Mouse (Mus musculus) heart, postnatal 0 days (tissue): Measurements from ENCODE around the gene Eng. TPM values are rescaled to one million over a fixed set of nuclear protein-coding genes. Genes with fewer than 3 reads are reported as not detected.
A peak's percentile ranks its signal among the peaks of the same experiment; 100 is the strongest.

Source experiments
- ATAC-seq: fragments of 200-750 bp; cut with Nextera tagmentation; 2 replicates; pipeline ENCODE4 v1.8.0; 2017; ENCODE audit warnings: low read depth, moderate number of reproducible peaks, moderate library complexity; ENCODE audit not compliant: insufficient read depth
- DNase-seq: peaks from one replicate; pipeline ENCODE4 v3.0.0-alpha.2; 2016; ENCODE audit warnings: low spot score
- H3K27ac ChIP-seq: fragments of 300-500 bp; sonication (generic); 2 replicates; pipeline ENCODE4 v1.5.1; 2014; ENCODE audit warnings: low read depth, mild to moderate bottlenecking
- H3K27me3 ChIP-seq: fragments of 300-500 bp; sonication (generic); 2 replicates; pipeline ENCODE4 v1.6.1; 2014; ENCODE audit warnings: low read length, mixed read lengths; ENCODE audit not compliant: control insufficient read depth, insufficient read depth
- H3K36me3 ChIP-seq: fragments of 300-500 bp; sonication (generic); replicated peaks from 2 replicates; pipeline ENCODE4 v1.6.1; 2014; ENCODE audit warnings: low read length, mixed read lengths; ENCODE audit not compliant: control insufficient read depth, insufficient read depth
- H3K4me1 ChIP-seq: fragments of 300-500 bp; sonication (generic); 2 replicates; pipeline ENCODE4 v1.6.1; 2014; ENCODE audit warnings: antibody characterized with exemption; ENCODE audit not compliant: control insufficient read depth, insufficient read depth
- H3K4me2 ChIP-seq: fragments of 300-500 bp; sonication (generic); 2 replicates; pipeline ENCODE4 v1.6.1; 2014; ENCODE audit warnings: low read depth, mild to moderate bottlenecking, low read length, moderate library complexity
- H3K4me3 ChIP-seq: fragments of 300-500 bp; sonication (generic); 2 replicates; pipeline ENCODE4 v1.5.1; 2014; ENCODE audit warnings: low read depth, low read length
- H3K9ac ChIP-seq: fragments of 300-500 bp; sonication (generic); replicated peaks from 2 replicates; pipeline ENCODE4 v1.6.1; 2014; ENCODE audit warnings: low read depth, low read length, mixed read lengths
- H3K9me3 ChIP-seq: fragments of 300-500 bp; sonication (generic); replicated peaks from 2 replicates; pipeline ENCODE4 v1.6.1; 2016; ENCODE audit warnings: low read length; ENCODE audit not compliant: control insufficient read depth
- CTCF ChIP-seq: IDR thresholded peaks from 2 replicates; pipeline ENCODE4 v1.5.1; 2016; ENCODE audit warnings: antibody characterized with exemption, control low read depth, low read depth
- EP300 ChIP-seq: IDR thresholded peaks from 2 replicates; pipeline ENCODE4 v1.6.1; 2016; ENCODE audit warnings: antibody characterized with exemption, low read depth
- WGBS: fragments of 180-500 bp; shearing (Covaris S2); extraction: QIAGEN DNeasy Blood & Tissue Kit; methylation state at CpG from one replicate; pipeline ENCODE4 v1.1.7; 2014; 5-methylcytosine and 5-hydroxymethylcytosine counted together
- polyA plus RNA-seq: library from polyadenylated mRNA; unstranded; fragments of >200 nt; fragmentation: Nextera tagmentation; extraction: Ambion mirVana; gene quantifications from 2 replicates; pipeline ENCODE4 v1.2.1, GENCODE M21; 2015
- total RNA-seq: library from RNA; depleted of rRNA; stranded (reverse); fragments of >200 nt; gene quantifications from 2 replicates; pipeline ENCODE4 v1.2.3, GENCODE M21; 2014; ENCODE audit warnings: low replicate concordance

The Eng gene
- total and polyA plus RNA-seq, 2 experiments from 2014 or later: 123 to 137 TPM

DNA sequence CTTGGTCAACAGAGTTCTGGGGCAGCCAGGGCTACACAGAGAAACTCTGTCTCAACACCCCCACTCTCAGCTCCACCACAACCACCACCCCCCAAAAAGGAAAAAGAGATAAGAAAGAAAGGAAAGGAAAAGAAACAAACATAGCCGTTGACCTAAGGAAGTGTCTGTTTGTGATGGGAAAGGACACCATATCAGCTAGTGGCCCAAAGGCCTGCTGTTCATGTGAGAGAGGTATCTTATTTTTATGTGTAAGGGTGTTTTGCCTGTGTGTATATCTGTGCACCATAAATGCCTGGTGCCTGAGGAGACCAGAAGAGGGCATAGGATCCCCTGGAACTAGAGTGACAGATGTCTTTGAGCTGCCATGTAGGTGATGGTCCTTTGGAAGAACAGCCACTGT, 6.8 kb upstream of the Eng start:
- no peaks in the 10 kb centered on the region for H3K9me3 ChIP-seq
- H3K4me1 ChIP-seq: peaks cover 28% of the 10 kb centered on the region
- H3K27me3 ChIP-seq: no peaks in the 10 kb centered on the region
- no peak overlapping the region; the same call in 1 of the 2 replicates for H3K27ac ChIP-seq
- H3K36me3 ChIP-seq: peaks cover 8% of the 10 kb centered on the region
- no peak overlapping the region for H3K4me2 ChIP-seq
- H3K9ac ChIP-seq: no peak overlapping the region
- no peak overlapping the region for H3K4me3 ChIP-seq
- DNase-seq: no peak
- no peak for ATAC-seq
- WGBS: 28% methylated on average over 1 of the region's 1 CpGs
- TF ChIP-seq CTCF: no peak
- no peak for TF ChIP-seq EP300

- H3K9ac ChIP-seq: no peak overlapping the region
- DNase-seq (no peak), ATAC-seq (no peak)
- no peak overlapping the region for H3K4me2 ChIP-seq
- WGBS: 39% methylated on average over 6 of the region's 6 CpGs
- H3K9me3 ChIP-seq: no peaks in the 10 kb centered on the region
- H3K4me3 ChIP-seq: no peak overlapping the region
- H3K27me3 ChIP-seq: no peaks in the 10 kb centered on the region
- H3K27ac ChIP-seq: peak overlapping the region; percentile 30
- peaks cover 34% of the 10 kb centered on the region for H3K4me1 ChIP-seq
- TF ChIP-seq CTCF (no peak), EP300 (no peak)
- H3K36me3 ChIP-seq: no peaks in the 10 kb centered on the region
Measured at GRCm38 (mm10) chr2:32640550-32641051, 5.8 kb upstream of the Eng start.

DNA sequence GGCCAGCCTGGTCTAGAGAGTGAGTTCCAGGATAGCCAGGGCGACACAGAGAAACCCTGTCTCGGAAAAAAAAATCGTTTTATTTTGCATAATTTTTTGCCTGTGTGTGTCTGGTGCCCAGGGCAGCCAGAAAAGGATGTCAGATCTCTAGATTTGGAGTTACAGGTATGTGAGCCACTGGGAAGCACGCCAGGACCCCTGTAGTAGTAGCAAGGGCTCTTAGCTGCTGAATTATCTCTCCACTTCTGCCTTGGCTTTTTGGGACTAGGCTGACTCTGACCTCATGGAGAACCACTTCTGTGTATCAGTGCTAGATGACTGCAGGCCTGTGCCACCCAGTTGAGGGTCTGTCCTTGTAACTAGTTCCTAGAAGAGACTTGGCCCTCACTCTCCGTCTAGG, 4.6 kb upstream of the Eng start:
- no peak overlapping the region for H3K4me2 ChIP-seq
- no peak overlapping the region for H3K9ac ChIP-seq
- WGBS: 63% methylated on average over 5 of the region's 5 CpGs
- DNase-seq (no peak), ATAC-seq (no peak)
- H3K27me3 ChIP-seq: no peaks in the 10 kb centered on the region
- peaks cover 34% of the 10 kb centered on the region for H3K4me1 ChIP-seq
- H3K9me3 ChIP-seq: no peaks in the 10 kb centered on the region
- peak overlapping the region; percentile 71 for H3K27ac ChIP-seq
- H3K36me3 ChIP-seq: no peaks in the 10 kb centered on the region
- no peak overlapping the region for H3K4me3 ChIP-seq
- TF ChIP-seq CTCF: no peak
- no peak for TF ChIP-seq EP300

DNA sequence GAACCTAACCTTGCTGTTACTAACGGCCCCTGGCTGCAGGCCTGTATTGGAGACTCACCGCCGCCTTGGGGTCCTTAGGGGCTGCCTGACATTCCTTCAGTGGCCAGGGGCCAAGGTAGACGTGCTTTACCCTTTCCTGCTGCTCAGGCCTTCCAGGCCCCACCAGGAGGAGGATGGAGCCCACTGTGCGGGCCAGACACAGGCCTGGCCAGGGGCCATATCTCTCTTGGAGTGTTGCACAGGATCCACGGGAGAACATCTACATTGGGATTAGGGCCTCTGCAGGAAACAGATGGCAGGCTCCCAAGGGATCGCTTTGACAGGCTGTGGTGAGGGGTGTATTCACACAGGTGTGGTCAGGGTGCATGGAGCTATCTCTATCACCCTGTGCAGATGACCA, 3.6 kb upstream of the Eng start:
- peak; percentile 53 for ATAC-seq
- peak; percentile 55 for DNase-seq
- H3K36me3 ChIP-seq: no peaks in the 10 kb centered on the region
- WGBS: 13% methylated on average over 7 of the region's 7 CpGs
- no peaks in the 10 kb centered on the region for H3K27me3 ChIP-seq
- no peak overlapping the region; the same call in 1 of the 2 replicates for H3K9ac ChIP-seq
- H3K9me3 ChIP-seq: no peaks in the 10 kb centered on the region
- TF ChIP-seq CTCF (no peak), EP300 (peak; percentile 48; the same call in 1 of the 2 replicates)
- H3K4me1 ChIP-seq: peaks cover 34% of the 10 kb centered on the region
- no peak overlapping the region for H3K4me3 ChIP-seq
- no peak overlapping the region for H3K4me2 ChIP-seq
- peak overlapping the region; percentile 71 for H3K27ac ChIP-seq

GRCm38 (mm10) chr2:32644083-32644482, 2.3 kb upstream of the Eng start:
- no peak for ATAC-seq
- TF ChIP-seq CTCF (no peak), EP300 (no peak)
- H3K36me3 ChIP-seq: no peaks in the 10 kb centered on the region
- H3K4me2 ChIP-seq: no peak overlapping the region
- no peak overlapping the region for H3K9ac ChIP-seq
- H3K27me3 ChIP-seq: no peaks in the 10 kb centered on the region
- peaks cover 34% of the 10 kb centered on the region for H3K4me1 ChIP-seq
- no peak overlapping the region for H3K4me3 ChIP-seq
- H3K9me3 ChIP-seq: no peaks in the 10 kb centered on the region
- H3K27ac ChIP-seq: peak overlapping the region; percentile 71; the same call in 1 of the 2 replicates
- no peak for DNase-seq
- 47% methylated on average over 9 of the region's 9 CpGs for WGBS
